Mouse (Mus musculus) embryonic facial prominence, embryonic 11.5 days (tissue): ENCODE measurements at regions not wholly inside any gene's neighbourhood (a gene's known extent, or its start where the extent isn't known, plus 50 kb on each side); places are given as distances from the start of the nearest gene placed in this dataset.
A peak's percentile ranks its signal among the peaks of the same experiment; 100 is the strongest.

Experiments used
- ATAC-seq: fragments of 200-750 bp; cut with Nextera tagmentation; replicated peaks from 2 replicates; pipeline ENCODE4 v1.8.0; 2017; ENCODE audit warnings: low read depth; ENCODE audit not compliant: insufficient number of reproducible peaks, low FRiP score, low TSS enrichment
- DNase-seq: peaks from one replicate; pipeline ENCODE4 v3.0.0-alpha.2; 2015; ENCODE audit warnings: low spot score
- H3K27ac ChIP-seq: fragments of 300-500 bp; sonication (generic); replicated peaks from 2 replicates; pipeline ENCODE4 v1.5.1; 2014; ENCODE audit warnings: mild to moderate bottlenecking, low read depth, low read length, control low read depth
- H3K27me3 ChIP-seq: fragments of 300-500 bp; sonication (generic); 2 replicates; pipeline ENCODE4 v1.6.1; 2014; ENCODE audit warnings: mild to moderate bottlenecking, low read length, moderate library complexity, mixed read lengths; ENCODE audit not compliant: control insufficient read depth, insufficient read depth
- H3K36me3 ChIP-seq: fragments of 300-500 bp; sonication (generic); replicated peaks from 2 replicates; pipeline ENCODE4 v1.6.1; 2014; ENCODE audit warnings: low read depth, mild to moderate bottlenecking, low read length, moderate library complexity, mixed read lengths; ENCODE audit not compliant: control insufficient read depth, insufficient read depth
- H3K4me1 ChIP-seq: fragments of 300-500 bp; sonication (generic); 2 replicates; pipeline ENCODE4 v1.6.1; 2014; ENCODE audit warnings: low read length, mixed read lengths; ENCODE audit not compliant: control insufficient read depth, insufficient read depth
- H3K4me2 ChIP-seq: fragments of 300-500 bp; sonication (generic); 2 replicates; pipeline ENCODE4 v1.6.1; 2014; ENCODE audit warnings: low read depth, mild to moderate bottlenecking, control low read depth, low read length, moderate library complexity
- H3K4me3 ChIP-seq: fragments of 300-500 bp; sonication (generic); 2 replicates; pipeline ENCODE4 v1.5.1; 2014; ENCODE audit warnings: low read depth, low read length, control low read depth
- H3K9ac ChIP-seq: fragments of 300-500 bp; sonication (generic); replicated peaks from 2 replicates; pipeline ENCODE4 v1.6.1; 2014; ENCODE audit warnings: mild to moderate bottlenecking, control low read depth, low read length
- H3K9me3 ChIP-seq: fragments of 300-500 bp; sonication (generic); replicated peaks from 2 replicates; pipeline ENCODE4 v1.6.1; 2016; ENCODE audit warnings: mild to moderate bottlenecking, low read length, inconsistent platforms, mixed read lengths; ENCODE audit not compliant: control insufficient read depth
- WGBS: fragments of 180-500 bp; shearing (Covaris S2); extraction: QIAGEN DNeasy Blood & Tissue Kit; methylation state at CpG from one replicate; pipeline ENCODE4 v1.1.7; 2014; 5-methylcytosine and 5-hydroxymethylcytosine counted together

DNA sequence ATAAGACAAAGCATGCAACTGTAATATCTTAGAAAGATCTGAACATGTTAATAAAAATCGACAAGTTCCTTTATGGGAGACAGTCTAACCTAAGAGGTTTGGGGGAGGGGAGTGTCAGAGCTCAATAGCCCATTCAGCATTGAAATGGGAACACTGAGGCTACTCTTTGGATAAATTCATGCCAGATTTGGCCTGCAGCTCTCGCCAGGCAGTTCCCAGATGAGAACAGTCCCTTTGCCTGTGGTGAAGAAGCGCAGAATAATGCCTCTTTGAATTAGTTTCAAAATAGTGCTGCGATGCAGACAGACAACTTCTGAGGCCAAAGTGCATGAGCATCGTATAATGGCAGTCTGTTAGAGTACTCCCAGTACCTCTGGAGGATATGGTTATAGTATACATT lies 293.6 kb upstream of the Nr2f2 start:
- H3K27me3 ChIP-seq: no peaks in the 10 kb centered on the region
- 31% methylated on average over 5 of the region's 5 CpGs for WGBS
- H3K9ac ChIP-seq: no peak overlapping the region
- H3K4me3 ChIP-seq: no peak overlapping the region
- H3K4me2 ChIP-seq: no peak overlapping the region
- H3K4me1 ChIP-seq: no peaks in the 10 kb centered on the region
- DNase-seq: peak; percentile 35
- no peaks in the 10 kb centered on the region for H3K9me3 ChIP-seq
- no peaks in the 10 kb centered on the region for H3K36me3 ChIP-seq
- ATAC-seq: 0 out of 2 replicates have a peak, but pooled peaks have one; percentile 39
- no peak overlapping the region for H3K27ac ChIP-seq

DNA sequence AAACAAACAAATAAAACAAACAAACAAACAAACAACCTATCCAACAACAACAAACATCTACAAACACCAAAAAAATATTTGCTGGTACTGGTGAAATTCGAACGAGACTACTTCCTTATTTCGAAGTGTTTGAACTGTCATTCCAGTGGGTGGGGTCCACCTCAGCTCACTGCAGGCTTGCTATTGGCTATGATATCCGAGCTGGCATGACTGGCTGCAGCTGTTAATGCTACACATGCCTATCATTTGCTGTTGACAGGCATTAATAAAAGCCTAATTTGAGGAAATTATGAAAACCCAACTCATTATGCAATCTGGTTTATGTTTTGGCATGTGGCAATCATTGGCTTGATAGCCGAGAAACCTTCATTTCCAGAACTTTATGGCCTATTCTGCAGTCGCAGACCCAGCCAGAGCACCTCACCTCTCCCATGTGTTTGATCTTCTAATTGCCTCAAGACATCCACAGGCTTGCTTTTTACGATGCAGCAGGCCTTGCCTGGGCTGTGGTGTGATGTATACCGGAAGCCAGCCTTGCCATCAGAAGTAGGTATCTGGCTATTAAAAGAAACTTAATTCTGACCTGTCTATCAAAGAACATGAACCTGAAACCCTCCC lies 283.3 kb upstream of the Nr2f2 start:
- no peak overlapping the region for H3K4me3 ChIP-seq
- DNase-seq (peak; percentile 50), ATAC-seq (no peak)
- H3K9ac ChIP-seq: no peak overlapping the region
- H3K27ac ChIP-seq: no peak overlapping the region
- H3K36me3 ChIP-seq: no peaks in the 10 kb centered on the region
- no peaks in the 10 kb centered on the region for H3K27me3 ChIP-seq
- H3K4me1 ChIP-seq: no peaks in the 10 kb centered on the region
- 37% methylated on average over 8 of the region's 8 CpGs for WGBS
- no peak overlapping the region for H3K4me2 ChIP-seq
- no peaks in the 10 kb centered on the region for H3K9me3 ChIP-seq

DNA sequence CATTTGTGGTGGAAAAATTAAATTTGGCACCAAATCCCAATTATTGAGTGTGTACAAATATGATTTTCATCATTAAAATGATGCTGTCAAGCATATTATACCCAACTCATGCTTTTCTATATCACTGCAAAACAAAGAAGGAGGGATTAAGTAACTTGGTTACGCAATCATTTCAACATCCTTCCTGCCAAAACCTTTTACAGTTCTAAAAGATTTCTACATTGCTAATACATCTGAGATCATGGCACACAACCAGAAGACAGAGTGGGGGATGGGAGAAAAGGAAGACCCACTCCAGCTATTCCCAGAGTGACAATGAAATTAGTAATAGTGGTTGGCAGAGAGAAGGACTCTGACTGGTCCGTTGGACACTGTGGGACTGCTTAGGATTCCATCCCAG lies 280.3 kb upstream of the Nr2f2 start:
- no peaks in the 10 kb centered on the region for H3K36me3 ChIP-seq
- WGBS: 84% methylated on average over 2 of the region's 2 CpGs
- no peaks in the 10 kb centered on the region for H3K9me3 ChIP-seq
- no peaks in the 10 kb centered on the region for H3K27me3 ChIP-seq
- H3K9ac ChIP-seq: no peak overlapping the region
- no peak overlapping the region for H3K27ac ChIP-seq
- ATAC-seq (no peak), DNase-seq (no peak)
- H3K4me2 ChIP-seq: no peak overlapping the region
- no peak overlapping the region for H3K4me3 ChIP-seq
- peaks cover 2% of the 10 kb centered on the region; the same call in 1 of the 2 replicates for H3K4me1 ChIP-seq

DNA sequence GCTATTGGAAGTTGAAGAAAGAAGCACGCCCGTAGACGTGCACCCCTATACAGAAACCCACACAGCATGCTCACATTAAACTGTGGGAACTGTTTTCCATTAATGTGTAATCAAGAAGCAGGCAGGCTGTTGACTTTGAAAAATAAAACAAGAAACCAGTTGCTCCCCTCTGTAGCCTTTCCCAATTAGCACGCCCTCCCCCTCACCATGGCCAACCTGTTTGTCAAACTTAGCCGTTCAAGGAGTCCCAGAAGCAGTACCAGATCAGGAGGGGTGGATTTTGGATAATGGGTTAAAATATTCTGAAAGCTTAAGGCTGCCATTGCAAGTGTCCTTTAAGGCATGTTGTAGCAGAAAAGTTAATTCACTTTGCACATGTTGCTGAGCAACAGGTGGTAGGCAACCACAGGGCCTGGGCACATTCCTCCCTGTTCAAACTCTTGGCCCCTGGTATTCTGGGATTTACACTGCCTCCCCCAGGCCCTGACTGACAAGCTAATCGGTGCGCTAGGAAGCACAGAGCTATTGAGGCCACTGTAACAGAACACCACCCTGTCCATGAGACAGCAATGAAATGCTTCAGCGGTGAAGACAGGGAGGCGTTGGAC lies 277.3 kb upstream of the Nr2f2 start:
- H3K4me3 ChIP-seq: no peak overlapping the region
- H3K4me2 ChIP-seq: no peak overlapping the region
- peaks cover 2% of the 10 kb centered on the region; the same call in 1 of the 2 replicates for H3K4me1 ChIP-seq
- H3K9me3 ChIP-seq: no peaks in the 10 kb centered on the region
- H3K27me3 ChIP-seq: no peaks in the 10 kb centered on the region
- no peak overlapping the region for H3K9ac ChIP-seq
- 18% methylated on average over 9 of the region's 9 CpGs for WGBS
- DNase-seq (peak; percentile 75), ATAC-seq (peak; percentile 92)
- no peak overlapping the region for H3K27ac ChIP-seq
- H3K36me3 ChIP-seq: no peaks in the 10 kb centered on the region

DNA sequence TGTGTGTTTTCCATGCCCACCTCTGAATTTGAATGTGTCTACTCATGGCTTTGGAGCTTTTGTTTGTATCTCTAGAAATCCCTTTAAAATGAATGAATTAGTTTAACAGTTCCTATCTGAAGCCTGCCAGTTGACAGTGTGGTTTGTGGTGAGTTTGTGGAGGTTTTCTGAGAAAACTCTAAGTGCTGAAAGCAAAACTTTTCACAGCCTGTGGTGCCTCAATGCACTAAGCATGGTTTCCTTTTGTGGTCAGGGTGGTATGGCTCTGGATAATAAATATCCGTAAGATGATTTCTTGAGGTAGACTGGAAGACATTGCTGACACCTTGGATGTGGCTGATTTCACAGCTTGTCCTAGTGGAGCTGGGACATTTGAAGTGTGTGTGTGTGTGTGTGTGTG lies 276.5 kb upstream of the Nr2f2 start:
- H3K9me3 ChIP-seq: no peaks in the 10 kb centered on the region
- no peak overlapping the region for H3K27ac ChIP-seq
- ATAC-seq (no peak), DNase-seq (no peak)
- H3K36me3 ChIP-seq: no peaks in the 10 kb centered on the region
- H3K4me3 ChIP-seq: no peak overlapping the region
- H3K27me3 ChIP-seq: no peaks in the 10 kb centered on the region
- no peak overlapping the region for H3K9ac ChIP-seq
- H3K4me1 ChIP-seq: peaks cover 2% of the 10 kb centered on the region; the same call in 1 of the 2 replicates
- 72% methylated on average over 1 of the region's 1 CpGs for WGBS
- no peak overlapping the region for H3K4me2 ChIP-seq

DNA sequence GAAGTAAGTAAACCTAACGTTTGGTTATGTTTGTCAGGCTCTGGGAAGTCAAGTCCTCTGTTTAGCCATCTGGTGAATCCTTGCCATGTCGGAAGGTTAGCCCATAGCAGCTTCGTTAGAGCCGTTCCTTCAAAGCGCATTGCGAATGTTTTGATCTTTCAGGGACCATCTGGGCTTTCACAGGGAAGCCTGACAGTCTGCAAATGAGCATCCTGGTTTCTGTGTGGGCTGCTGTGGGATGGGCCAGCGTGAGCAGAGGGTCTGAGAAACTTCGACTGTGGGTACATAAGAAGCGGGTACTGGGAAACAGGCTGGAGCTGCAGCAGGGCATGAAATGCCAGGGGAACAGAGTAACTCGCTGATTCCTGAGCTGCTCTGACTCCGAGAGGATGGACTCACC lies 274.7 kb upstream of the Nr2f2 start:
- DNase-seq (no peak), ATAC-seq (no peak)
- peaks cover 2% of the 10 kb centered on the region; the same call in 1 of the 2 replicates for H3K4me1 ChIP-seq
- whole genome bisulfite sequencing: 45% methylated on average over 11 of the region's 11 CpGs
- H3K9ac ChIP-seq: no peak overlapping the region
- no peaks in the 10 kb centered on the region for H3K27me3 ChIP-seq
- H3K9me3 ChIP-seq: no peaks in the 10 kb centered on the region
- H3K4me3 ChIP-seq: no peak overlapping the region
- H3K4me2 ChIP-seq: no peak overlapping the region
- H3K27ac ChIP-seq: no peak overlapping the region
- no peaks in the 10 kb centered on the region for H3K36me3 ChIP-seq

DNA sequence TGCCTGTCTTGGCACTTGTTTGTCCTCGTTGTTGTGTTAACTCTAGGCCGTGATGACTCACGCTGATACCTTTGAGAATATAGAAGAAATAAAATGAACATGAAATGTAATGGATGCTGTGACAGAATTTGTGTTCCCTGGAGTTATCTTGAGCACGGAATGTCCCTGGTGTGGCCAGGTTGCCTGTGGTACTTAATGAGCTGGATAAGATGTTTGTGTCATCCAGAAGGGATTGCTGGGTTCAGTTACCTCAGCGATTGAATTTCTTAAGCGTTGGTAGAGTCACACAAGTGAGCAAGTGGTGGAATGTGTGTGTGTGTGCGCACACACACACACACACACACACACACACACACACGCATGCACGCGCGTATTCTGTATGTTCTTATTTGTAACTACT lies 274.0 kb upstream of the Nr2f2 start:
- Histone ChIP-seq H3K27ac (no peak overlapping the region), H3K4me2 (no peak overlapping the region), H3K27me3 (no peaks in the 10 kb centered on the region), H3K36me3 (no peaks in the 10 kb centered on the region), H3K4me3 (no peak overlapping the region), H3K9me3 (no peaks in the 10 kb centered on the region), H3K9ac (no peak overlapping the region), H3K4me1 (peaks cover 2% of the 10 kb centered on the region; the same call in 1 of the 2 replicates)
- no peak for DNase-seq
- ATAC-seq: no peak
- 76% methylated on average over 11 of the region's 11 CpGs for WGBS

DNA sequence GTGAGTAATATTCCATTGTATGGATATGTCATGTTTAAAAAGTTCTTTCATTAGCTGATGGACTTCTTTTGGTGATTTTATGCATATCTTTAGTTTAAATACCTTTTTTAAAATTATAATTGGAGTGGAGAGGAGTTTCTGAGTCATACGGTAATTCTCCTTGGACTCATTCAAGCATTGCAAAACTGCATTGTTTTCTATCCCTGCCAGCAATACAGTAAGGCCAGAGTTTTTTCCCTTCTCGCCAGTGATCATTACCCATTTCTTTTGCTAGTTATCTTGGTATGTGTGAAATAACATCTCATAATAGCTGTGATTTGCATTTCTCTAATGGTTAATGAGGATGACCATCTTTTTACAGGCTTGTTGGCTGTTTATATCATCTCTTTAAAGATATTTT lies 271.6 kb upstream of the Nr2f2 start:
- H3K4me1 ChIP-seq: peaks cover 3% of the 10 kb centered on the region; the same call in 1 of the 2 replicates
- ATAC-seq (no peak), DNase-seq (no peak)
- 78% methylated on average over 2 of the region's 2 CpGs for WGBS
- H3K9me3 ChIP-seq: no peaks in the 10 kb centered on the region
- no peaks in the 10 kb centered on the region for H3K27me3 ChIP-seq
- H3K36me3 ChIP-seq: no peaks in the 10 kb centered on the region
- no peak overlapping the region for H3K4me3 ChIP-seq
- no peak overlapping the region for H3K9ac ChIP-seq
- H3K27ac ChIP-seq: no peak overlapping the region
- H3K4me2 ChIP-seq: no peak overlapping the region
